Comparison of ENCODE assay signal across 8 mouse cellular contexts in the genomic region with DNA sequence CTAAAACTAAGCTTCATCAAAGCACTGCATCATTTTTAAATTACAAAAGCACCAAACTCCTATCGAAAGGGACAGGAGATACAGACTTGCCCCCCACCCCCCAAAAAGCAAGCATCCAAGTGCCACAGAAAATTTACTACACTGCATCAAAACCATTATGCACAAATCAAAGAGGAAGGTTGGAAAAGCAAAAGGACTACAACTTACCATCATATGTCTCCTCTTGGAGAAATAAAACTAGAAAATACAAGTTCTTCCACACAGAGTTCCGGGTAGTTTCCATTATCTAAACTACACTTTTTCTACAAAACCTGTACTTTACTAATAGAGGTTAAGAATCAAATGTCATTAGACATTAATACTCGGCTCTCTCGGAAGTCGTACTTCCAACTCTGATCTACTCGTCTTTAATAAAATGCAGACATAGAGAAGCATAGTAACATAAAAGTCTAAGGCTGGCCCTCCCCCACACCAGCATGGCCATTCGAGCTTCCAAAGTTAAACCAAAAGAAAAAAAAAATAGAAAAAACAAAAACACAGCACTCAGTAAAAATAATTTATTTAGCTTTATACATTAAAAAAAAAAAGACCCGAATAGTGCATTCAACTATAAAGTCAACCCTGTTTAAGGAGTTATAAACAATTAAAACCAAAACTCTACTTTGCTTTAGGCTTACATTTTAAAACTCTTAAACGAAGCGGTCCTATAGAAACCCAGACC.
DNase-seq lines count a peak whose midpoint lies in the region; ATAC-seq and TF ChIP-seq lines count a peak whose summit lies in the region.

No protein-coding gene starts in this region.

- H3K4me2 ChIP-seq in heart, embryonic 12.5 days = peak overlapping the region; percentile 79
- H3K4me2 ChIP-seq in forebrain, embryonic 11.5 days (ENCODE audit: low read depth, low read length, severe bottlenecking) = peak overlapping the region; percentile 83
- H3K4me2 ChIP-seq in liver, embryonic 14.5 days (ENCODE audit: low read depth) = peak overlapping the region; percentile 93

- peaks cover 22% of the 10 kb centered on the region for H3K36me3 ChIP-seq in heart, embryonic 12.5 days
- peaks cover 37% of the 10 kb centered on the region for H3K36me3 ChIP-seq in C2C12 (ENCODE audit: control insufficient read depth, insufficient read depth)
- H3K36me3 ChIP-seq in forebrain, embryonic 11.5 days (ENCODE audit: control insufficient read depth, insufficient read depth, low read length) = peaks cover 4% of the 10 kb centered on the region; the same call in 1 of the 2 replicates
- H3K36me3 ChIP-seq in liver, embryonic 14.5 days (replicated peaks; ENCODE audit: control insufficient read depth, insufficient read depth, low read depth) = peaks cover 2% of the 10 kb centered on the region

- H3K27ac ChIP-seq in heart, embryonic 12.5 days (ENCODE audit: poor library complexity, severe bottlenecking) = peak overlapping the region; percentile 100
- peak overlapping the region; percentile 99 for H3K27ac ChIP-seq in forebrain, embryonic 11.5 days (ENCODE audit: low read depth, low read length)
- H3K27ac ChIP-seq in liver, embryonic 14.5 days = peak overlapping the region; percentile 82

- H3K27me3 ChIP-seq in heart, embryonic 12.5 days (replicated peaks) = no peaks in the 10 kb centered on the region
- H3K27me3 ChIP-seq in C2C12 (ENCODE audit: control insufficient read depth, insufficient read depth, insufficient read length) = no peaks in the 10 kb centered on the region
- no peaks in the 10 kb centered on the region for H3K27me3 ChIP-seq in forebrain, embryonic 11.5 days (ENCODE audit: control insufficient read depth, insufficient read depth, low read length)
- no peaks in the 10 kb centered on the region for H3K27me3 ChIP-seq in liver, embryonic 14.5 days (ENCODE audit: control insufficient read depth, insufficient read depth, low read length)

- H3K4me3 ChIP-seq in heart, embryonic 12.5 days = peak overlapping the region; percentile 100
- peak overlapping the region; percentile 91 for H3K4me3 ChIP-seq in C2C12 (ENCODE audit: insufficient read depth, poor library complexity, severe bottlenecking)
- H3K4me3 ChIP-seq in forebrain, embryonic 11.5 days (ENCODE audit: low read depth, low read length) = peak overlapping the region; percentile 89
- H3K4me3 ChIP-seq in liver, embryonic 14.5 days (ENCODE audit: insufficient read depth in 1 of 2, low read depth in 2 of 2, low read length in 2 of 2) = peak overlapping the region; percentile 89 to 94

- H3K9ac ChIP-seq in heart, embryonic 12.5 days = peak overlapping the region; percentile 100
- H3K9ac ChIP-seq in forebrain, embryonic 11.5 days (ENCODE audit: low read length) = peak overlapping the region; percentile 100
- H3K9ac ChIP-seq in liver, embryonic 14.5 days (replicated peaks) = peak overlapping the region; percentile 95

- H3K9me3 ChIP-seq in heart, embryonic 12.5 days (replicated peaks) = peaks cover 3% of the 10 kb centered on the region; the same call in 1 of the 2 replicates
- H3K9me3 ChIP-seq in forebrain, embryonic 11.5 days (ENCODE audit: control insufficient read depth, low read length) = no peaks in the 10 kb centered on the region
- no peaks in the 10 kb centered on the region for H3K9me3 ChIP-seq in liver, embryonic 14.5 days (ENCODE audit: control insufficient read depth, low read length)

- peaks cover 34% of the 10 kb centered on the region for H3K79me3 ChIP-seq in C2C12 (ENCODE audit: low read depth)

- peak overlapping the region; percentile 94 for H3ac ChIP-seq in C2C12 (ENCODE audit: control insufficient read depth, insufficient read length, low read depth)

- H3K79me2 ChIP-seq in C2C12 (ENCODE audit: control insufficient read depth, insufficient read depth) = peaks cover 47% of the 10 kb centered on the region

- WGBS in heart, embryonic 12.5 days = 3% methylated on average over 10 of the region's 10 CpGs
- 4% methylated on average over 10 of the region's 10 CpGs for WGBS in forebrain, embryonic 11.5 days
- WGBS in liver, embryonic 14.5 days (ENCODE audit: insufficient replicate concordance) = 4% methylated on average over 10 of the region's 10 CpGs

- no peak for TF ChIP-seq CTCF in C2C12 (IDR thresholded peaks at IDR 0.05; ENCODE audit: control insufficient read depth, insufficient read depth, insufficient read length)
- no peak for TF ChIP-seq CTCF in liver, embryonic 14.5 days (IDR thresholded peaks at IDR 0.05; ENCODE audit: low read depth)

- H3K4me1 ChIP-seq in heart, embryonic 12.5 days (replicated peaks) = peaks cover 38% of the 10 kb centered on the region
- H3K4me1 ChIP-seq in forebrain, embryonic 11.5 days (replicated peaks; ENCODE audit: control insufficient read depth, insufficient read depth, low read length) = no peaks in the 10 kb centered on the region
- peaks cover 20 to 23% of the 10 kb centered on the region in 2 experiments for H3K4me1 ChIP-seq in liver, embryonic 14.5 days (replicated peaks; ENCODE audit: control insufficient read depth in 2 of 2, insufficient read depth in 2 of 2, low read length in 1 of 2)

- ATAC-seq in heart, embryonic 12.5 days (ENCODE audit: insufficient number of reproducible peaks, low FRiP score) = no peak
- no peak for ATAC-seq in forebrain, embryonic 11.5 days (replicated peaks; ENCODE audit: low FRiP score)
- ATAC-seq in liver, embryonic 14.5 days (ENCODE audit: insufficient read depth) = no peak

- no peak for TF ChIP-seq EP300 in liver, embryonic 14.5 days (IDR thresholded peaks at IDR 0.05; ENCODE audit: low read depth)

- DNase-seq in heart, postnatal 4 days = no peak
- DNase-seq in forebrain, embryonic 11.5 days (ENCODE audit: low spot score) = peak; percentile 30
- DNase-seq in liver, embryonic 14.5 days (ENCODE audit: low read depth in 3 of 3, low spot score in 3 of 3) = no peak
- no peak for DNase-seq in right cerebral cortex, postnatal 10 days (ENCODE audit: low spot score in 2 of 2)
- no peak for DNase-seq in thymus, postnatal 10 days (ENCODE audit: low spot score in 2 of 2)
- no peak for DNase-seq in left cerebral cortex, adult 11 months (ENCODE audit: low spot score)

TF ChIP-seq in C2C12, 6 proteins besides CTCF, POLR2A, EP300 and RAD21:
- TF ChIP-seq USF1 (IDR thresholded peaks at IDR 0.05; ENCODE audit: low read depth) (no peak), MAX (IDR thresholded peaks at IDR 0.05) (no peak), MYOD1 (IDR thresholded peaks at IDR 0.05; ENCODE audit: control insufficient read depth, insufficient read length, low read depth) (no peak), CEBPB (IDR thresholded peaks at IDR 0.05; ENCODE audit: low read depth) (no peak), MYOG (IDR thresholded peaks at IDR 0.05; ENCODE audit: control insufficient read depth, extremely low read depth, insufficient read length) (no peak)
